Mouse (Mus musculus): ENCODE measurements at regions not wholly inside any gene's neighbourhood (a gene's known extent, or its start where the extent isn't known, plus 50 kb on each side); places are given as distances from the start of the nearest gene placed in this dataset.

- no peak for DNase-seq
These were observed 169.8 kb downstream of the Arrdc4 start for GRCm38 (mm10) chr7:68579216-68579615.

DNA sequence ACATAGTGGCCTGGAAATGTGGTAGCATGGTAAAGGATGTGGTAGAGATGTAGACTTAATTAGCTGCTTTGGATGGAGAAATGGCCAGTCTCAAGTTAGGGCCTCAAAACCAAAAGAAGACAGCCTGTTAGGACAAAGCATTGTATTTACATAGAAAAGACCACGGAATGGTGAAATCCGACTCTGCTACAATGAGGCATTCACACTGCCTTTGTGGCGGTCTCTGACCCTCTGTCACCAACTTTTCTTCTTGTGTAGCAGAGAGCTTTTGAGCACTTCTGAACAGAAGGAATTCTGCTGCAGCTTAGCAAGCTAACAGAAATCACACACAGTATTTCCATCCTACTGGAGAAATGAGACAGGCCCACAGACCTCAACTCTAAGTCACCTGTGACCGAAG is 177.7 kb downstream of the Arrdc4 start:
- DNase-seq, result no peak

DNA sequence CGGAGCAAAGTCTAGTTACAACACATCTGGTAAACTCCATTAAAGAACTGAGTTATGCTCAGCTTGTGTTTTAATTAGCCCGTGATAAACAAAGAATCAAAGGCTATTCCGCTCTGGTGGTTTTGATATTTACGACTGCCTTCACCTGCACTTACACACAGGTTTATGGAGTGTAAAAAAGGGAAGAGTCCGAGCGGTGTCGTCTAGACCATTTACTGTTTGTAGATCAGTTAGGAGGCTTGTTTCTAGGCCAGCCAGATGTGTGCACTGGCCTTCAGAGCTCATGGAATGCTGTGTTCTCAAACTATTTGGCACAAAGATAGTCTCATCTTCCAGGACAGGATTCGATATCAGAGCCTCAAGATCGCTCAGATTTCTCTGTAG is 180.9 kb downstream of the Arrdc4 start:
- DNase-seq, result no peak

- DNase-seq, result no peak
These were observed 181.5 kb downstream of the Arrdc4 start for GRCm38 (mm10) chr7:68567452-68568126.

GRCm38 (mm10) chr7:68559440-68560343 is 189.3 kb downstream of the Arrdc4 start:
- no peak for DNase-seq

DNA sequence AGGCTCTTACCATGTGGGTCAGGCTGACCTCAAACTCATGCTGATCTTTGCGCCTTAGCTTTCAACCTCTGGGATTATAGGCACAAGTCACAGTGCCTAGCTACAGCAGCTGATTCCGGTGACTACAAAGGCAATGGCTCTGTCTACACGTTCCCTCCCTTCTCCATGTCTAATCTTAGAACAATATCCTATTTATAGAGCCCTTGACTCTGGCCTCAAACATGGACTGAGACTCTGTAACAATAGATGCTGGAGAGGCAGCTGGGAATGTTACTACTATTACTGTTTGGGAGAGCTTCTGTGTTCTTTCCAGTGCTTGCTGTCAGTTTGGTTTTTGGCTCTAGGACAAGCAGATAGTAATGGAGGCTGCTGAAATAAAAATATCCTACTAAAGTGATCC is 198.7 kb downstream of the Arrdc4 start:
- DNase-seq, result no peak

GRCm38 (mm10) chr7:68548176-68548575 is 200.9 kb downstream of the Arrdc4 start:
- no peak for DNase-seq

- DNase-seq, result no peak
These were observed 204.9 kb downstream of the Arrdc4 start for GRCm38 (mm10) chr7:68544136-68544535.

- no peak for DNase-seq
These were observed 235.5 kb downstream of the Fam169b start for GRCm38 (mm10) chr7:68509096-68509495.

DNA sequence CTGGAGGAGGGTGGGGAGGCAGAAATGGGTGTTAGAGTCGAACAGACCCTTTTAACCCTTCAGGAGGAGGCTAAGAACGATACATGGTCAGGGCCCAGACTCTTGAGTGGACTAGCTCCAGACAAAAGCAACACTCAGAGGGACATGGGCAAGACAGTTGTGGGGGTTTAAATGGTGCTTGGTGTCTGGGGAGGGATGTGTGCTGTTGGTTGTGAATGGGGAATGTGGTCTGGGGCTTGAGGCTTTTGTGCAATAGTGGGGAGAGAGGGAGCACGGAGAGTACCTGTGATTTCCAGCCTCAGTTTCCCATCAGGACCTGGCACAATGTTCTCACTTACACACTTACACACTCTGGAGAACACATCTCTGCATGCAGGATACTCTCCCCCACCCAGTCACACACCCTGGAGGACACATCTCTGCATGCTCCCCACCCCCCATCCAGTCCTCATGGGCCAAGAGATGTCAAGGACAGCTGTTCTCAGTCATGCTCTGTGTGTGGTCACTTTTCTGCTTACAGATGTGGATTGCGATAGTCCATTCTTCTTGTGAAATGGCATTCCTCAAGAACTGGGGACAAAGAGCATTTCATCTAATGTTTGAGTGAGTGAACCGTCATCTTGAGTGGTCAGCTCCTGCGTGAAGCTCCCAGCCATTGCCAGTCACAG is 217.6 kb downstream of the Fam169b start:
- no peak for DNase-seq

DNA sequence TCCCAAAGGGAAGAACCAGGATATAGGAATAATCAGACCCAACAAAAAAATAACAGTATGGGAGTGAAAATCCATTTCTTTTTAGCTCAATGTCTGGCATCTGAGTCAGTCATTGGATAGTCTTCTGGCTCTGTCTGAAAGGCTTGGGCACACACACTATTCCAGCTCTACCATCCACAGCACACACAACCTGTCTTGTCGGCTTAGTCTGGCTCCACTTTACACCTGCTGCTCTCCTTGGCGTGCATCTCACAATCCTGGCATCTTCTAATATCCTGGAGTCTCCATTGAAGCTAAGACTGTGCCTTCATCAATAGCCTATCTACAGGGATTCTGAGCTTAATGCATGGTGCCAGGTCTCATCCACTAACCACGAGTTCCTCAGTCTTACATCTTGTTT is 213.0 kb downstream of the Fam169b start:
- DNase-seq, result no peak

- peak; percentile 5 for DNase-seq
These were observed 208.9 kb downstream of the Fam169b start for GRCm38 (mm10) chr7:68482553-68482952.

DNA sequence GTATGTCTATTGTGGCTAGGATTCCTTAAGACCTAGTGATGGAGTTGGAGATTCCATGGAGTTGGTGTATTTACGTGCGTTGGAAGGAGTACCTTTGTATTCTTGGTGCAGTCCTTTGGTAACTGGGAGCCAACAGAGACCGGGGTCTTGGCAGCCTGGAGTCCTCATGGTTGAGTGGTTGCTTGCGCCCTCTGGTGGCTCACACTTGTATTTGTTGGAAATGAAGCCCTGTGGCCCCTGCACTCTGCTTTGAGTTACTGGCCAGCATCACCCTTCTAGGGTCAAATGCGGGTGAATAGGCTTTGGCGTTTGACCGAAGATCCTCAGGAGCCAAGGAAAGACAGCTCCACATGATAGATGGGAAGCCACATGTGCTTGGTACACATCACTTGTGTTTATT is 207.1 kb downstream of the Fam169b start:
- peak; percentile 18 for DNase-seq

- DNase-seq, result no peak
These were observed 206.7 kb downstream of the Fam169b start for GRCm38 (mm10) chr7:68480336-68480735.

DNA sequence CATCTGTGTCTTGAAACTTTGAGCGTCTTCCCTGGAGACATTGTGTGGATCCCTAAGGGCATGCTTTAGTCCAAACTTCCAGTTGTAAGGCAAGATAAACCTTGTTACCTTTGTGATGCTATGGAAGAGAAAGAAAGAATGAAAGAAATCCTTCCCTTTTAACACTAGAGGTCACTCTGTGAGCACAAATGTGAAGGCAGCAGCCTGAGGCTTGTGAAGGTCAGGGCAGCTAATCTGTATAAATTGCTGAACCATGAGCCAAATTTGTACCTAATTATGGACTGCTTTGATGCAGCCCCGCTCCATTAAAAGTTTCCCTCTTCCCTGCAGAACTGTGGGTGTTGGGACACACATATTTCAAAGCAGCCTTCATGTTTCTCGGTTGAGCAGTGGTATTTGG is 204.4 kb downstream of the Fam169b start:
- DNase-seq, result no peak

DNA sequence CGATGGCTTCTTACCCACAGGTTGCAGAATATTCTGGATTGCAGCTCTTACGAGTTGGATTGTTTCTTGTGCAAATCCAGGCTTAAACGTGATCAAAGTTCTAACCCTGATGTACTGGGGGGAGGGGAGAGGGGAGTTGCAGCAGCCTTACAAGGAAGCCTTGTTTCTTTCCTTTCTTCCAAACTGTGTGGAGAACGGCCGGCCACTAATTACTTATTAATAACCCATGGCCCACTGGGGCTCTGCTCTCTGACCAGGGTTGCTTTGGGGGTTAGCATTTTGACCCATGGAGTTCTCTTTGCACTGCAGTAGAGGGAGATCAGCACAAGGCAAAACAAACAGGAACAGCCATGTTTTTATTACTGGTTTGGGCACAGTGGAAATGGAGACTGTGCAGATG is 199.2 kb downstream of the Fam169b start:
- DNase-seq, result no peak

DNA sequence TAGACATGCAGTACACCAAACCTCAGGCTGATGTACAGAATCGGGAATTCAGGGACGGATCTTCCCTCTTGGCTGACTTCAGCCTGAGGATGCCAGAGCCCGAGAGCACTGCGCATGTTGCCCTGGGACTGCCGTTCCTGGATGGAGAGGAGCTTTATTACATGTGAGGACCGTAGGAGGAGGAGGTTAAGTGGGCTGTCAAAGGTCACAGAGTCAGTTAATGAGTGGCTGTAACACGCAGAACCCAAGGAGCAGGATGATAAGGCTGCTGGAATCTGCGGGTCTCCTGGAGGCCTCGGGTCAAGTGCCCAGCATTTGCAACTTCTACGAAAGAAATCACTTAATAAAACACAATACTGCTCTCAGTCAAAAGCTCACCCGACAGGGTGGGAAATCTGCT is 197.3 kb downstream of the Fam169b start:
- DNase-seq, result no peak

DNA sequence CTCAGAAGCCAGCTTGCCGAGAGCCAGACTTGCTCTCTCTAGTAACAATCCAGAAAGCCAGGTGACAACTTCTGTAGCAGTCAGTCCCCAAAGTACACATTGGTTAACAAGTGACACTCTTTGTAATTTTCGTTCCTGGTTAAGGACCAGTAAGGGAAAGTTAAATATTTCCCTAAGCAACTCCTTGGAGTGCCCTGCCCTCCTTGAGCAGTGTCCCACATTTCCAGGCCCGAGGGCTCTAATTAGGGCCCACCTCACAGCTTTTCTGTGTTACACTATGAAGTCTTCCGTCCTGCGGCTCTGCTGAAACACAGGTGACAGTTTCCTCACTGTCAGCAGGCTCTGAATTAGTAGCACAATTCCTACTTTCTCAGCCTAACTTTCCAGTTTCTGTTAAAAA is 194.9 kb downstream of the Fam169b start:
- DNase-seq, result no peak

DNA sequence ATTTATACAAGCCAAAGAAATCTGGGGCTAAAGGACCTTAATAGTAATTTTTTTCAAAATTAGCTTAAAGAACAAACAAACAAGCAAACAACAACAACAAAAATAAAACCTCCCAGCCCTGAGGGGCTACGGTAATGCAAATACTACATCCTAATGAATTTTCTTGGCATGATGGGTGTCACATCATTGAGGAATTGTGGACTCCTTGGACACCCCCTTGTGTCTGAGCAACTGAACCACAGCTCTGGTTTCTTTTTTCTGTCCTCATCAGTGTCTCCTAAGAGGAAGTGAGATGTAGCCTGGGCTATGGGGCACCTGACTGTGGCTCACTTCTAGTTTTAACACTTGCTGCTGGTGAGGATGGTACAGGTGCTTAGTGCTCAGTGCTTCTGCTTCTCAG is 184.2 kb downstream of the Fam169b start:
- no peak for DNase-seq

GRCm38 (mm10) chr7:68455451-68455850 is 181.8 kb downstream of the Fam169b start:
- DNase-seq, result no peak

GRCm38 (mm10) chr7:68453028-68453692 is 179.5 kb downstream of the Fam169b start:
- no peak for DNase-seq

- DNase-seq, result no peak
These were observed 170.9 kb downstream of the Fam169b start for GRCm38 (mm10) chr7:68444426-68445095.

All from adrenal gland, adult 8-10 months (tissue).